Mouse (Mus musculus) T-helper 1 cell (primary cell): ENCODE measurements around the gene Myo16.

ENCODE experiments used
- in situ Hi-C: fragments of 300-600 bp; cut with MboI, MseI; formaldehyde crosslinking; loops from one replicate; pipeline ENCODE4 v1.15.1; 2025; ENCODE audit warnings: high pct_unique_total_duplicates

Myo16 gene

DNA sequence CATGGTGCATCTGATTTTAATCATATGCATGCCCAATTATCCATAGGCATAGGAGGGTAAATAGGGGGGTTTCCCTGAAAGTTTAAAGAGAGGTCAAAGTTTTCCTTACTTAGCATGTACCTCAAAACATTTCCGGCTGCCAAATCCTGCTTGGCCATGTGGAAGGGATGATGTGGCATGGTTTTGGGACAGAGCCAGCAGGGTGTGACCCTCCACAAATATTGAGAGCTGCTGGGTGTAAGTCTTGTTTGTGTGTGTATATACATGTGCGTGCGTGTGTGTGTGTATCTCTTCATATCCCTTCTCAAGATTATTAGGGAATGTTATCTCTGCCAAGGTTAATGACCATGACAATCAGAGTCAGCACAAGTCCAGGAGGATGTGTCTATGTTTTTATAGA lies 150.3 kb downstream of the Myo16 start:
- in situ Hi-C loops: loop anchor here (10.0 kb wide), 1 partner anchor 259 kb away; no protein-coding TSS in a partner anchor

DNA sequence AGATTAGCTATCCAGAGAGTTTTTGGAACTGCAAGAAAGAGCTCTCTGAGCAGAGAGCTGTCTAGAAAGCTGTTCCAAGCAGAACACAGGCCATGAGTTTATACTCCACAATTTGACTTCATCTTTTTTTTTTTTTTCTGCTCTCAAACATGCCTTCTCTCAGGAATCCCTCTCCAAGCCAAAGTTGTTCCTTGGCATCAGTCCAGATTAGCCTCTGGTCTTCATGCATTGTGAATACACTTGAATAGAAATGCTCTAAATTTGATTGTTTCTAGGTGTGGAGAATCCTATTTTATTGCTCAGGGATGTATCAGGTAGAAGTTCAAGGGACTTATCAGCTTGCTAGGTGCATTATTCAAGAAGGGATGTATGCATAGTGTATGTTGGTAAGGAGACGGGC lies 151.0 kb downstream of the Myo16 start:
- in situ Hi-C loops: loop anchor here (10.0 kb wide), 1 partner anchor 260 kb away; no protein-coding TSS in a partner anchor

DNA sequence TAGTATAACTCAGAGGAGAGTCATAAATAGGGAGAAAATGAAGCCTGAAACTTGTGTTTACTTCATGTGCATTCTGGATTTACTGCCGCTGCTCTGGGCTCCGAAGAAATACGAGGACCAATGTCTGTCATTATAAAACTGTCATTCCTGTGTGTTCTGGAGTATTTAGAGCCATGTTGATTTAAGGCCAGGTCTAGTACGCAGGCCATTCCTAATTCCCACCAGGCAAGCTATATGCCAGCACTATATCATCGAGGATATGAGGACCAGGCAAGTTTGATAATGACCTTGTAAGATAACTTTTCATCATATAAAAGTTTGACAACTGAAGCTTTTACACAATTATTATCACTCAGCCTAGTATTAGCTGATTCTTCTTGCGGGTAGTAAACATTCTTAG lies 153.6 kb downstream of the Myo16 start:
- in situ Hi-C loops: loop anchor here (10.0 kb wide), 1 partner anchor 263 kb away; no protein-coding TSS in a partner anchor

DNA sequence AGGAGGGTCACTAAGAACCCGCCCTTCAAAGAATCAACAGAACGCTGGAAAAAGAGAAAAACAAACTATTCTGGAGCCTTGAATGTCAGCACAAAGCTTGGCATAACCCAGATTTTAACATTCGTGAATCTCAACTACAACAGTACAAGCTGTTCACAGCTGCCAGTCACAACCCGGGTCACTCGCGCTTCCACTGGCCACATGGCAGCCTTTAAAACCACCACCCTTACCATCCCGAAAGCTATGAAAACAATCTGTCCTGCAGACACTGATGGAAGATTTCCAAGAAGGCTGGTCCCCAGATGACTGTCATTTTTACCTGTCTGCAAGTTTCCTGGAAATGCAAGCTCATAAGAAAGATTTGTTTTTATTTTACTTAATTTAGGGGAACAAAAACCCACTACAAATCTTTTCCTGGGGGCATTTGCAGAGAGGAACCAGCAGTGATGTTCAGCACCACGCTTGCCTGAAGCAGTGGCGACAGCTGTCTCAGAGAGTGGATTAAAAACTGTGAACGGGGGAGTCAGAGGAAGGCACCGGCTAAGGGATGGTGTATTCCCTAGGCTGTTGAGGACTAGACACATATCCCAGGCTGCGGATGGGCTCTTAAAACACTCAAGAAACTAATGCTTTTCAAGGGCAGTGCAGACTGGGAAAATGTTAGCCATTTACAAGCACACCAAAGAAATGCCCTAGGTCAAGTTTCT lies 154.2 kb downstream of the Myo16 start:
- in situ Hi-C loops: loop anchor here (10.0 kb wide), 1 partner anchor 263 kb away; no protein-coding TSS in a partner anchor

DNA sequence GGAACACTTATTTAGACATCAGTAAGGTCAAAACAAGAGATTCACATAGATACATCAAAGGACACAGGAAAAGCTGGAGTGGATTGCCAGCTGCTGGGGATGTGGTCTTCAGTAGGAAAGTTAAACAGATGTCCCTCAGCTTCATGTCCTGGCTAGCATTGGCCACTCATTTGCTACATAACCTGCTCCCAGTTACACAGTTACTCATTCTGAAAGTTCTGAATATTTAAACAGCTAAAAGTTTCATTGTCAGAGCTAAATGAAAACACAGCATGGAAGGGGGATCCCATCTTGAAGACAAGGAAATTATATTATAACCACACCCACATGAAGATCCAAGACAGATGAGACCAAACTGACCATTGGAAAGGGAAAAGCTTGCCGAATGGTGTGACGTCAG lies 156.8 kb downstream of the Myo16 start:
- in situ Hi-C loops: no loop called here

DNA sequence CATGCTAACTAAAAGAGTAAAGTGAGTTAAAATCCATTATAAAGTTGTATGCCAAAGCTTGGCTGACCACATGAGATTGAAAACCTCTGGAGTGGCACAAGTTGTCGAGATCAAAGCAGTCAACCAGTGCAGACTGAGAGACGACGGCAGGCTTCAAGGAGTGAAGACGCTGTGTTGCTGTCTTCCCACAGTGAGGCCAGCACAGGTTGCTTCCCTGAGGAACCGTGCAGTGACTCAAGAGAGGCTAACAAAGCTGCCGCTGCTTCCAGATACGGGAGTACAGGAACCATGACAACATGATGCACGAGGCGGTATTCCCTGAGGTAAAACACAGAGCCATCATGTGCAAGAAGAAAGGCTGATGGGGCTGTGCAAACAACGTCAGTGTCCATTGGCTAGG lies 158.6 kb downstream of the Myo16 start:
- in situ Hi-C loops: no loop called here

DNA sequence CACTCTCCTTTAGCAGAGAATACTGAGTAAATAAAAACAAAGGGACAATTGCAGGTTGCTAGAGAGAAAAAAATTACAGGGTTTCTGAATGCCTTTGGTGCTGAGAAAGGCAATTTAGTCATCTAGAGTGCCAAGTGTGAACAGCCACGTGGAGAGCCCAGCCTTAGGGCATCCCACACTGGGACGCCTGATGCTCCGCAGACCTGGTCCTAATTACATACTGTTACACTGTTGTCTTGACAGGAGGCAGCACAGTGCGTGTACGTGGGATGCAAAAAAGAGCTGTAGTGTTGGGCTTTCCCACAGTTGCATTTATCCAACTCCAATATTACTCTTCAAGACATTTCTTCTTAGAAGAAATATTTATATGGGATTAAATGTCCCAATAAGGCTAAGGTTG lies 162.5 kb downstream of the Myo16 start:
- in situ Hi-C loops: no loop called here

DNA sequence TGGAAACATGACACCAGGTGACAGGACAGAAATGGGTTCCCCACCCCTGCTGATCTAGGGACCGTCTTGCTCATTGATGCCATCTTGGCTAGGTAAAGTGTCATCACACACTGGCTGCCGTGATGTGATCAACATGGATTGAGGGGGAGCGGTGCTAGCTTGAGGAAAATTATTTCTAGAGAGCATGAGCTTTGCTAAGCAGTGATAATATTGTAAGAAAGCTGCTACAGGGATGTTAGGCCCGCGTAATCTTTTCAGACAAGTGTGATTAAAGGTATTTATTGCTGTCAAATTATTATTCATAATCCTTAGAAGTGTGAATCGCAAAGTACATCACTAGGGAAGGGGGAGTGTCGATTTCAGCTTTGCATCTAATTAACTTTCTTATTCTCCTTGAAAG lies 164.4 kb downstream of the Myo16 start:
- in situ Hi-C loops: no loop called here

DNA sequence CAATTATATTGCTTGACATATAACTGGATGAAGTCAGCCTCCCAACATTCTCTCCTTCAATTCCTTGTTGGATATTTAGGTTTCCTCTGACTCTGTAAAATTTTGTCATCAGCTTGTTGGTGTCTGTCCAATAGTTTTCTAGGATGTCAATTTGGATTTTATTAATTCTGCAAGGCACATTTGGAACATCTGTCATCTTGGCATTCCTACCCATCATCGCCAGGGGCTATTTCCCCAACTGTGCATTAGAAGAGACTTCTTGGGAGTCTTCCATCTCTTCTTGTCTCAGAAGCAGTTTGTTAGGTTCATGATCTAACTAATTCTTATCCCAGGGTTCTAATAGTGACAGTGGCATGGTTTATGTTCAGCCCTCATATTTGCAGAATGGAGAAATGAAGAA lies 196.7 kb downstream of the Myo16 start:
- in situ Hi-C loops: no loop called here

DNA sequence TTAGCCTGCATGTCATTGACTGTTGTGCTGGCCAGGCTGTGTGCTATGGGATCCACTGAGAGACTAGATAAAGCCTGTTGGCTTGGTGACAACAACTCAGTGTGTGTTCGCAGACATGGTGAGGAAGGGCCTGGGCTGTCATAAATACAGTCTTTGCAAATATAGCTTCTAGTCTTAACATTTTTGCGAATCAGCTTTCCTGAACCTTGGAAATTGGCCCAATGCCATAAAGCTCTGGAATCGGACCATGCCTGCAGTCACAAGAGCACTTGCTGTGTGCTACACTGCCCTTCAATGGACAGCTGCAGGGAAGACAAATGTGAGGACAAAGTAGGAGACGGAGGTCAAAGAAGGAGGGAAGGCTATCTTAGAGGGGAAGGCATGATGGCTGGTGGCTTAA lies 205.0 kb downstream of the Myo16 start:
- in situ Hi-C loops: no loop called here

DNA sequence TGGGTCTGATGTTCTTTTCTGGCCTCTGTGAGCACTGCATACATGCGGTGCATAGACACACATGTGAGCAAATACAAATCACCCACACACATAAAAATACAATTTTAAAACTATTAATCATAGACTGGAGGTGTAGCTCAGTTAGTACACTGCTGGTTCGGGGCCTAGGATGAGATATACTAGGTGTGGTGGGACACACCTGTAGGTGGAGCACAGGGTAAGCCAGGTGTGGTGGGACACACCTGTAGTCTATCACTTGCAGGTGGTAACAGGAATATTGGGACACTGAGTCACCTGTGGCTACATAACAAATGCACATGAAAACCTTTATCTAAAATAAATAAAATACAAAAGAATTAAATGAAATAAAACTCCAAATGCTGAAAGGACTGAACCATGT lies 209.2 kb downstream of the Myo16 start:
- in situ Hi-C loops: loop anchor here (10.0 kb wide), 1 partner anchor 1702 kb away; no protein-coding TSS in a partner anchor

DNA sequence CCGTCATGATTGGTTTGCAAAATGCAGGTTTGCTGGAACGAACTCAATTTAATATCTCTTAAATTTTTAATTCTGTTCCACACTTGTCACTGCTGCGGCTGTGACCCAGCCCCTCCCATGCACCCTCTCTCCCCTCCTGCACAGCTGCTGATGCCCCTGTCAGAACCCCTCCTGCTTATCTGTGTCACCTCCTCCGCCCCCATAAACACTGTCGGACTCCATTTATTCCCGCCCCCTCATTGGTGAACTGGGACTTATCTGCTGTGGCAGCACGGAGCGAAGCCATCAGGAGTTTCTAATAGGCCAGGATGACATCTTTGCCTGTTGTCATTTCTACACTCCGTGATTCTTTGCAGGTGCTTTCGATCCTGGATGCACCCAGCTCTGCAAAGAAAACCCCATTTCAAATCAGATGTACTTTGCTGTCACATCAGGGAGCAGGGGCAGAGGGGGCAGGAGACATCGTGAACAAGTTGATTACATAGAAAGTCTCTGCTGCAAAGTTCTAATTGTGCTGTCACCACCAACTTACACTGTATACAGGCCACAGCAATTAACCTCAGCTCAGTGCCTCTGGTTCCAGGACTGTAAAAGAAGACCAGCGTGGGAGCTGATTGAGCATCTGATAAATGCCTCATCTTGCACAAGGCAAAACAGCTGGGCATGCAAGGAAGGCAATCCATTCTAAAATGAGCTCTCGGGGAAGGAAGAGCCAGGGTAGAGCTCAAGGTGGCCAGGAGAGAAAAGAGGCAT lies 210.1 kb downstream of the Myo16 start:
- in situ Hi-C loops: loop anchor here (10.0 kb wide), 1 partner anchor 1701 kb away; no protein-coding TSS in a partner anchor

DNA sequence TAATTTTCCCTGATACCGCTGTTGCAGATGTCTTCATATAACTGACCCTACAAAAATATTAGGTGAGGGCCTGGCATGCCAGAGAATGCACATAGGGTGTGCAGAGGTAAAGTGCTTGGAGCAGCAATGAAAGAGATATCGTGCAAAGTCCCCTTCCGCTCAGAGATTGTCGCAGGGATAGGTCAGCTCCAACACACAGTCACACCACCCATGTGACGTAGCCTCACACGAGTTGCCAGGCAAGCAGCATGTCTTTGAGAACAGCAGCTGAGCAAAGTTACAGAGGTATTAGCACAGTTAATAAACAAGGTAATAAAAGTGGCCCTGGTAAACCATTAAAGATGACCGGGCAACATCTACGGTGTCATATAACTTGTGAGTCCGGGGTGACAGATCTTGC lies 212.4 kb downstream of the Myo16 start:
- in situ Hi-C loops: loop anchor here (10.0 kb wide), 1 partner anchor 1699 kb away; no protein-coding TSS in a partner anchor

DNA sequence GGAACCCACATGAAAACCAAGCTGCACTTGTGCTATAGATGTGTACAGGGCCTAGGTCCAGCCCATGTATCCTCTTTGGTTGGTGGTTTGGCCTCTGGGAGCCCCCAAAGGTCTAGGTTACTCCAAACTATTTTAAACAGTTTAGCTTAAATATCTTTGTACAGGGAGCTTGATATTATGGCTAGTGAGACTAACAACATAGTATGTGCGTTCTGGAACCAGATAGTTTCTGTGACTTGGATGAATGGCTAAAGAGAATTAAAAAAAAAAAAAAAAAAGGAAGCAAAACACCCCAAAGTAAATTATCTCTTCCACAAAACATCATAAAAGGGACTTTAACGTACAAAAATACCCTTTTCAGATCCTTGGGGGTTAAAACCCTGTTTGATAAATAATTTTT lies 218.9 kb downstream of the Myo16 start:
- in situ Hi-C loops: no loop called here

DNA sequence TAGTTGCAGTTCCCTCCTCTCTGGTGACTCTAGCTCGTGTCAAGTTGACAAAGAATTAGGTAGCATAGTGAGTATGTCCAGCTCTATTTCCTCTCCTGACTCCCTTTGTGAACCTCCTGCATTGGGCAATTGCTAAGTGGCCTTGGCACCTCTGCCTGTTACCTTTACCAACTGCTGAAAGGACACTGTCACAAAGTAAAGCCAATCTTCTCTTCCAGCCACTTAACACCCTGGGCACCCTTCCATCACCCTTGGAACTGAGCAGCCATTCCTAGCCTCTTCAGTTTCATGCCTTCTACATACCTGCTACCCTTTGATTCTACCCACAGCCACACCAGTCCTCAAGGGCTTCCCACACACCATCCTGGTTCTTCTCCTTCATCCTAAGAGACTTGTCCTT lies 233.4 kb downstream of the Myo16 start:
- in situ Hi-C loops: no loop called here

DNA sequence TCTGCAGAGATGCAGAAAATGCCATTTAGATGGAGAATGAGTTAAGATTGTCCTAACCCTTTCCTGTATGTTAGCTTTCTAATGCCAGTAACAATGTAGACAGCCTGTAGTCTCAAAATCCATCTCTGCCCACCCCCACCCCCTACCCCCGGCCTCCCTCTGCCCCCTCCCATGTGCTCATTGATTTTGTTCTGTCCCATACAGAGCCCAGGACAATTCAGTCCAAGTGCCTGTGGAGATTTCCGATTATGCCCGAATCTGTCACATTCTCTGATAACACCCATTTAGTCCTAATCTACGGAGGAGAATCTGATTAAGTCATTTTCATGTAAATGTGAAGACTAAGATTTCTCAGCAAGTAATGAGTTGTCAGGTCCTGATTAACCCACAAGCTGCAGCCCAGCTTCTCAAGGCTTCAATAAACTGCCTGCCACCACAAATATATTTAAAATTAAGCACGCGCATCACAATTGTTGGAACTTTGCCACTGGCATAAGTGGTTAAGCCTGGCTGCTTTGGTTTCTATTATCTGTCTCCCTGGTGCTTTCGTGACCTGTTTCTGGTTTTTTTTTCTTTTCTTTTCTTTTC lies 237.5 kb downstream of the Myo16 start:
- in situ Hi-C loops: loop anchor here (10.0 kb wide), 1 partner anchor 416 kb away; the partner anchor contains the start of genes Abhd13 and Lig4

DNA sequence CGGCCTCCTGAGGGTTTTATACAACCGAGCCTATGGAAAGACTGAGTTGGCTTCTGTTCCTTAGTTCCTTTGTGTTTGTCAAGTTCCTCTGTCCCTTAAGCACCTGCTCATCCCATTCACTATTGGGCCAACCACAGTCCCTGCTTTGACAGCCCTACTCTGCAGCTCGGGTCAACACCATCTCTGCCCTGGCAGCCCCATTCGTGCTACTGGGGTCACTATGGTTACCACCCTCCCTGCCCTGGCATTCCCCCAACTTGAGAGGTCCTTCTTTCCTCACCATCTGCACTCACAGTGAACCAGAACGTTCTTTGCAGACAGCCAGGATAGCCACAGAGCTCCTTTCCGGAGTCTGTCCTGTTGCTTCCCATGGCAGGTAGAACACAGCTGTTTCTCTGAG lies 238.2 kb downstream of the Myo16 start:
- in situ Hi-C loops: loop anchor here (10.0 kb wide), 1 partner anchor 417 kb away; the partner anchor contains the start of genes Abhd13 and Lig4

DNA sequence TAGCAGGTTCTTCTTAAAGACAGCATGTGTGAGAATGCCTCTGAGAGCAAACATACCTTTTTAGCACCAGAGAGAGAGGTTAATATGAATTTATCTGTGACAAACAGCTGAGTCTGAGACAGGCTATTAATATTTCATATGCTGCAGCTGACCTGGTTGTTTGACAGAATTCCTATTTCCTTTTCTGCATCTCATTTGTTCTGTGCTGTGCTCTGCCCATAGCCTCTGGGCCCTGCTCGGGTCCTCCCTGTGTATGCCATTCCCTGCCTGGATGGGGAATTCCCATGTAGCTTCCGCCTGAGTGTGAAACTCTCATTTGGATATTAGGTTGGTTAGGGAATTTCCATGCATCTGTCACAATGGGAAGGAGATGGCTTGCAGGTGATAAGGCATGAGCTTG lies 240.8 kb downstream of the Myo16 start:
- in situ Hi-C loops: loop anchor here (10.0 kb wide), 1 partner anchor 420 kb away; the partner anchor contains the start of genes Abhd13 and Lig4

DNA sequence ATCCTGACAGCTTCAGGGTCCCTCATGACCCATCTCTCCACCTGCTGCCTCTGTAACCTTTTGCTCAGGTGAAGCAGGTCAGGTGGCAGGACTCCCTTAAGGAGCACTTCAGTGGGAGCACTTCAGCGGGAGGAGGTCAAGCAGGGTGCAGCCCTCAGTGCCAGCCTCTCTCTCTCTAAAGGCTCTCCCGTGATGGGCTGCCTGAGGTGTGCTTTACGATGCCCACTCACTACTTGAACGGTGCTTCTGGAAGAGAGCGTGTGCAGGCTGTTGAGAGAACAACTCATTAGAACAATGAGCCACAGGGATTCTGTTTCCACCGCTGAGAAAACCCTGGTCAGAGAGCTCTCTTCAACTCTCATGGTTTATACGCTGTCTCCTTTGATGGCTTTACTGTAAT lies 241.4 kb downstream of the Myo16 start:
- in situ Hi-C loops: loop anchor here (10.0 kb wide), 1 partner anchor 420 kb away; the partner anchor contains the start of genes Abhd13 and Lig4

DNA sequence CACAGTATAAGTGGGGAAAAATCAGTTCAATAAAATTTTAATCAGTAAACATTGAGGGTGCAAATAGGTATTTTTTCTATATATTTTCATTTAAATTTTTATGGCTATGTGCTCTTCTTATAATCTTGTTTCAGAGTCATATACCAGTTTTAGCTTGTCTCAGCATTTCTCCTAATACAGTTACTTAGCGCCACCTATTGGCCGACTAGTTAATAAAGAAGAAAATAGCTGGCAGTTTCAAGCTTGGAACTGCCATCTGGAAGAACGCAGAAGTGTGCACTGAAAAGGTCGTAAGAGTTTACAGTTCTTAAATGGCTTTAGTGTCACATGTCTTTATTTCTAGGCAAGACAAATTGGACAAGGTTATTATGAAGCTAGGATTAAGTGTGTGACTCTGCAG lies 248.9 kb downstream of the Myo16 start:
- in situ Hi-C loops: no loop called here

DNA sequence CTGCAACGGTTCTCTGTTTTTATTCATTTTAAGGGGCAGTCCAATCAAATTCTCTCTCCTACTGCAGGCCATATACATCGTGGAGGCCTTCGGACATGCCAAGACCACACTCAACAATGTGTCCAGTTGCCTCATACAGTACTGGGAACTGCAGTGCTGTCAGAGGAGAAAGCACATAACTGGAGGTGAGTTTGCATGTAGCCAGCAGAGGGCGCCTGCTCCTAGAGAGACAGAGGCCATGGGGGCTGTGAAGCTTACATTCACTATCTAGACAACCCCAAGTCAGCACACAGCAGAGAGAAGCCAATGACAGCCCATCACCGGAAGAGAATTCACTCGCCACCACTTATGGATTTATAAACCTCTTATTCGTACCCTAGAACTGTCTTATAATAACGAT lies 251.8 kb downstream of the Myo16 start:
- in situ Hi-C loops: no loop called here

DNA sequence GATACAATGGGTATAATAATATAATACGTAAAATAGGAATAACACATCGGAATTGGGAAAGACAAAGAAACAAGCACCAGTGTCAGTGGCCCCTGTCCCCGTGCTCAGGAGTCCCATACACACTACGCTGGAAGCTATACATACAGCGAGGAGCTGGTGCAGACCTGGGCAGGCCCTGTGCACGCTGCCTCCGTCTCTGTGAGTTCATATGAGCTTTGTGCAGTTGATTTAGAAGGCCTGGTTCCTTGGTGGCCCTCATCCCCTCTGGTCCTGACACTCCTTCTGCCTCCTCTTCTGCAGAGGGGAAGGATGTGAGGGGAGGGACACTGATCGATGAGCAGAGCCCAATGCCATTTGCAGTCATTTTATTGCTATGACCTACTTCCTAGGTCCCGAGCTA lies 255.3 kb downstream of the Myo16 start:
- in situ Hi-C loops: no loop called here
